Comparison of ENCODE assay signal across 28 mouse cellular contexts in the genomic region with DNA sequence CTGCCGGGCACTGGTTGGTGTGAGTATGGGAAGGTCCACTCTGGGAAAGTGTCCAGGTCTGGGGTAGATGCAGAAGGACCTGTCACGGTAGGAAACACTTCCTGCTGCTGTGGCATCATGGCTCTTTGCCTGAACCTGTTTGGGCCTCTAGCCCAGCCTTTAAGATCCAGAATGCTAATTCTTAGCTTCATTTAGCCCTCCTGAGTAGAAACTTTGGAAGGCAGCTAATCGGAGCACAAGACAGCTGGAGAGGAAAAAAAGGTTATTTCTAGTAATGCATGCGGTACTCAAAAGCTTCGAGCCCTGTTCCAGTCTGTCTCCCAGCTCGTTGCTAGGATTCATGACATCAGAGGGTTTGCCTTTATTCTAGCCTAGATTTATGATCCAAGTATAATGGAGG. TPM values are rescaled to one million over a fixed set of nuclear protein-coding genes. Genes with fewer than 3 reads are reported as not detected.
DNase-seq lines count a peak whose midpoint lies in the region; ATAC-seq lines count a peak whose summit lies in the region.
"Had no signal": no experiment of that assay in that cellular context is flagged by ENCODE, and none has a peak within 500 bp of the region (broad histone marks: within the 10 kb centered on the region; RNA-seq: fewer than 3 reads in every experiment).

No protein-coding gene starts in this region.

- H3K36me3 ChIP-seq in hindbrain, embryonic 16.5 days (ENCODE audit: control insufficient read depth, insufficient read depth, low read length): peaks cover 12% of the 10 kb centered on the region
- H3K36me3 ChIP-seq in hindbrain, embryonic 14.5 days (replicated peaks; ENCODE audit: control insufficient read depth, insufficient read depth): peaks cover 30% of the 10 kb centered on the region
- H3K36me3 ChIP-seq in neural tube, embryonic 11.5 days (ENCODE audit: control insufficient read depth, insufficient read depth, low read length): 0 out of 2 replicates have a peak, but pooled peaks cover under 1% of the 10 kb centered on the region
- H3K36me3 ChIP-seq: lung, embryonic 15.5 days had no signal

- H3K9ac ChIP-seq in hindbrain, embryonic 16.5 days (ENCODE audit: low read depth, low read length): no peak overlapping the region
- no peak overlapping the region for H3K9ac ChIP-seq in hindbrain, embryonic 14.5 days
- H3K9ac ChIP-seq in neural tube, embryonic 11.5 days (ENCODE audit: low read length): no peak overlapping the region
- H3K9ac ChIP-seq: embryonic facial prominence, embryonic 15.5 days; limb, embryonic 15.5 days; liver, embryonic 14.5 days; lung, embryonic 15.5 days had no signal

- WGBS in hindbrain, embryonic 16.5 days: 67% methylated on average over 6 of the region's 6 CpGs
- 75% methylated on average over 6 of the region's 6 CpGs for WGBS in hindbrain, embryonic 14.5 days
- 49% methylated on average over 6 of the region's 6 CpGs for WGBS in neural tube, embryonic 11.5 days

- no peak overlapping the region for H3K4me2 ChIP-seq in hindbrain, embryonic 16.5 days (ENCODE audit: low read length)
- no peak overlapping the region for H3K4me2 ChIP-seq in hindbrain, embryonic 14.5 days (replicated peaks)
- no peak overlapping the region for H3K4me2 ChIP-seq in neural tube, embryonic 11.5 days (ENCODE audit: low read depth)
- H3K4me2 ChIP-seq: embryonic facial prominence, embryonic 15.5 days; limb, embryonic 15.5 days; lung, embryonic 15.5 days had no signal

- ATAC-seq in cerebellum, adult (ENCODE audit: insufficient number of reproducible peaks, low FRiP score, low TSS enrichment): no peak
- peak; percentile 71 for ATAC-seq in hindbrain, embryonic 16.5 days
- no peak for ATAC-seq in hindbrain, embryonic 14.5 days (ENCODE audit: low FRiP score)
- peak; percentile 63; the same call in 1 of the 2 replicates for ATAC-seq in neural tube, embryonic 11.5 days (ENCODE audit: insufficient read depth, low FRiP score, low TSS enrichment)
- ATAC-seq: CD4-positive, CD25-positive, alpha-beta regulatory T cell, adult 4 months; forebrain, embryonic 14.5 days; intestine, embryonic 16.5 days had no signal

- no peaks in the 10 kb centered on the region; the same call in 1 of the 2 replicates for H3K27me3 ChIP-seq in hindbrain, embryonic 16.5 days (replicated peaks; ENCODE audit: control insufficient read depth, insufficient read depth, low read length)
- H3K27me3 ChIP-seq in hindbrain, embryonic 14.5 days (ENCODE audit: control insufficient read depth, insufficient read depth, low read length): no peaks in the 10 kb centered on the region; the same call in 1 of the 2 replicates
- no peaks in the 10 kb centered on the region for H3K27me3 ChIP-seq in neural tube, embryonic 11.5 days (ENCODE audit: control insufficient read depth, insufficient read depth, low read length)
- H3K27me3 ChIP-seq: limb, embryonic 15.5 days had no signal

- peak; percentile 37 for DNase-seq in cerebellum, adult 9-11 months
- DNase-seq in hindbrain, embryonic 14.5 days (ENCODE audit: low spot score): no peak
- DNase-seq in neural tube, embryonic 11.5 days (ENCODE audit: low spot score): peak; percentile 31
- no peak for DNase-seq in neural tube, embryonic 10.5 days (ENCODE audit: extremely low spot score, low spot score)
- no peak for DNase-seq in thymus, postnatal 14 days
- DNase-seq: adrenal gland, postnatal 36 days; gastrocnemius, postnatal 10 days; kidney, adult 9 months; kidney, postnatal 14 days; layer of hippocampus, postnatal 36 days; left cerebral cortex, postnatal 4 days; lung, postnatal 4 days; midbrain, embryonic 14.5 days; retina, postnatal 1 day; right cerebral cortex, postnatal 25 days; spleen, adult 18-20 months had no signal

- H3K4me3 ChIP-seq in hindbrain, embryonic 16.5 days (ENCODE audit: low read length): no peak overlapping the region
- H3K4me3 ChIP-seq in hindbrain, embryonic 14.5 days (replicated peaks; ENCODE audit: low read length): no peak overlapping the region
- no peak overlapping the region for H3K4me3 ChIP-seq in neural tube, embryonic 11.5 days (ENCODE audit: low read depth, low read length)
- H3K4me3 ChIP-seq: embryonic facial prominence, embryonic 15.5 days; heart, embryonic 10.5 days; limb, embryonic 15.5 days; lung, embryonic 15.5 days; myocyte had no signal

- no peak overlapping the region for H3K27ac ChIP-seq in hindbrain, embryonic 16.5 days (ENCODE audit: low read depth, low read length)
- no peak overlapping the region for H3K27ac ChIP-seq in hindbrain, embryonic 14.5 days
- H3K27ac ChIP-seq in neural tube, embryonic 11.5 days (ENCODE audit: low read depth, low read length): peak overlapping the region; percentile 56
- H3K27ac ChIP-seq: embryonic facial prominence, embryonic 15.5 days; heart, embryonic 10.5 days; limb, embryonic 15.5 days; liver, embryonic 14.5 days; lung, embryonic 15.5 days had no signal

- H3K9me3 ChIP-seq in hindbrain, embryonic 16.5 days (ENCODE audit: control insufficient read depth, low read length): no peaks in the 10 kb centered on the region
- no peaks in the 10 kb centered on the region for H3K9me3 ChIP-seq in hindbrain, embryonic 14.5 days (ENCODE audit: control insufficient read depth, low read length)
- H3K9me3 ChIP-seq in neural tube, embryonic 11.5 days (ENCODE audit: control insufficient read depth, low read length): no peaks in the 10 kb centered on the region
- H3K9me3 ChIP-seq: embryonic facial prominence, embryonic 15.5 days; heart, embryonic 10.5 days; limb, embryonic 15.5 days; lung, embryonic 15.5 days had no signal

- H3K4me1 ChIP-seq in hindbrain, embryonic 16.5 days (ENCODE audit: control insufficient read depth, insufficient read depth, low read depth, low read length): no peaks in the 10 kb centered on the region
- no peaks in the 10 kb centered on the region for H3K4me1 ChIP-seq in hindbrain, embryonic 14.5 days (replicated peaks; ENCODE audit: control insufficient read depth, insufficient read depth, low read length)
- H3K4me1 ChIP-seq in neural tube, embryonic 11.5 days (ENCODE audit: control insufficient read depth, insufficient read depth, low read length): peaks cover 8% of the 10 kb centered on the region; the same call in 1 of the 2 replicates

RNA-seq across cellular contexts. Expression of gene Ccdc136, which starts 10.3 kb away (rescaled TPM):
- 54.8 and 58.3 TPM in 2 replicates for polyA plus RNA-seq in hindbrain, embryonic 16.5 days (2015; fragmentation: Nextera tagmentation; extraction: Ambion mirVana)
- 53.2 and 55.7 TPM in 2 replicates for polyA plus RNA-seq in hindbrain, embryonic 14.5 days (2014; fragmentation: Nextera tagmentation; extraction: Ambion mirVana)
- 36.8 and 40.1 TPM in 2 replicates for polyA plus RNA-seq in neural tube, embryonic 11.5 days (2014; fragmentation: Nextera tagmentation; extraction: Ambion mirVana)

RNA-seq across cellular contexts. Expression of gene Opn1sw, which starts 18.1 kb away (rescaled TPM):
- polyA plus RNA-seq in hindbrain, embryonic 16.5 days (2015; fragmentation: Nextera tagmentation; extraction: Ambion mirVana): 0.43 and 0.46 TPM in 2 replicates
- 0.46 and 0.48 TPM in 2 replicates for polyA plus RNA-seq in hindbrain, embryonic 14.5 days (2014; fragmentation: Nextera tagmentation; extraction: Ambion mirVana)
- 0.15 and 0.20 TPM in 2 replicates for polyA plus RNA-seq in neural tube, embryonic 11.5 days (2014; fragmentation: Nextera tagmentation; extraction: Ambion mirVana)
- polyA plus RNA-seq: testis, adult 2 months had no signal

RNA-seq across cellular contexts. Expression of gene Flnc, which starts 26.6 kb away (rescaled TPM):
- polyA plus RNA-seq in hindbrain, embryonic 16.5 days (2015; fragmentation: Nextera tagmentation; extraction: Ambion mirVana): 2.7 and 5.1 TPM in 2 replicates
- 4.8 and 6.8 TPM in 2 replicates for polyA plus RNA-seq in hindbrain, embryonic 14.5 days (2014; fragmentation: Nextera tagmentation; extraction: Ambion mirVana)
- 4.6 and 5.8 TPM in 2 replicates for polyA plus RNA-seq in neural tube, embryonic 11.5 days (2014; fragmentation: Nextera tagmentation; extraction: Ambion mirVana)
- polyA plus RNA-seq: CD4-positive, CD25-positive, alpha-beta regulatory T cell, adult 4 months had no signal

RNA-seq across cellular contexts. Expression of gene Calu, which starts 58.5 kb away (rescaled TPM):
- 166 and 187 TPM in 2 replicates for polyA plus RNA-seq in hindbrain, embryonic 16.5 days (2015; fragmentation: Nextera tagmentation; extraction: Ambion mirVana)
- polyA plus RNA-seq in hindbrain, embryonic 14.5 days (2014; fragmentation: Nextera tagmentation; extraction: Ambion mirVana): 187 and 199 TPM in 2 replicates
- 289 and 291 TPM in 2 replicates for polyA plus RNA-seq in neural tube, embryonic 11.5 days (2014; fragmentation: Nextera tagmentation; extraction: Ambion mirVana)

Comparison
In these comparisons a context has a peak if more than half of its experiments do, and no peak if none do; other contexts are left out.
1. DNase-seq: peak in cerebellum, adult 9-11 months (single experiment) and neural tube, embryonic 11.5 days (single experiment); none in hindbrain, embryonic 14.5 days (single experiment), neural tube, embryonic 10.5 days (single experiment) and thymus, postnatal 14 days (single experiment).
2. ATAC-seq: peak in hindbrain, embryonic 16.5 days (single experiment) and neural tube, embryonic 11.5 days (single experiment); none in cerebellum, adult (single experiment) and hindbrain, embryonic 14.5 days (single experiment).